Mouse (Mus musculus) liver (tissue): ENCODE data around the gene Bcap29.
"Not testable (repeated sequence)": the region's sequence is repeated elsewhere in the genome, so short reads cannot be mapped to it uniquely, and the experiment has no call there.

Source experiments
- DNase-seq: peaks from one replicate; pipeline ENCODE4 v3.0.0-alpha.2; 2020; ENCODE audit warnings: mixed read lengths

Gene Bcap29

GRCm38 (mm10) chr12:31578691-31579476 is 55.6 kb downstream of the Bcap29 start:
- DNase-seq: no peak

- no peak for DNase-seq
These were observed 60.0 kb downstream of the Bcap29 start for GRCm38 (mm10) chr12:31574506-31574905.

GRCm38 (mm10) chr12:31569784-31570183 is 64.7 kb downstream of the Bcap29 start:
- DNase-seq: no peak

- DNase-seq: no peak
These were observed 65.8 kb downstream of the Bcap29 start for GRCm38 (mm10) chr12:31568661-31569060.

GRCm38 (mm10) chr12:31567535-31567934 is 66.9 kb downstream of the Bcap29 start:
- DNase-seq: not testable (repeated sequence)

GRCm38 (mm10) chr12:31560712-31561111 is 73.7 kb downstream of the Bcap29 start:
- no peak for DNase-seq

- DNase-seq: no peak
These were observed 74.5 kb downstream of the Bcap29 start for GRCm38 (mm10) chr12:31560002-31560401.

- no peak for DNase-seq
These were observed 80.1 kb downstream of the Bcap29 start for GRCm38 (mm10) chr12:31554371-31554770.

GRCm38 (mm10) chr12:31551252-31551651 is 83.2 kb downstream of the Bcap29 start:
- DNase-seq: no peak

- DNase-seq: no peak
These were observed 88.4 kb downstream of the Bcap29 start for GRCm38 (mm10) chr12:31546061-31546460.

GRCm38 (mm10) chr12:31545219-31545618 is 89.2 kb downstream of the Bcap29 start:
- DNase-seq: no peak

GRCm38 (mm10) chr12:31541541-31541940 is 92.9 kb downstream of the Bcap29 start:
- DNase-seq: no peak
